Mouse (Mus musculus) neural tube, embryonic 14.5 days (tissue): ENCODE data around the gene Gm11733. TPM values are rescaled to one million over a fixed set of nuclear protein-coding genes. Genes with fewer than 3 reads are reported as not detected.

ENCODE experiments used
- polyA plus RNA-seq: library from polyadenylated mRNA; unstranded; fragments of >200 nt; fragmentation: Nextera tagmentation; extraction: Ambion mirVana; gene quantifications from 2 replicates; pipeline ENCODE4 v1.2.1, GENCODE M21; 2014

Gm11733 gene
- polyA plus RNA-seq, 1 experiment from 2014 or later: not detected

Other genes starting within 250 kb of the Gm11733 start
- 30.6 and 32.5 TPM in 2 replicates for gene Tnrc6c, start 169.9 kb downstream of the Gm11733 start, polyA plus RNA-seq